Mouse (Mus musculus) forebrain, embryonic 10.5 days (tissue): ENCODE data around the gene Cdc6. TPM values are rescaled to one million over a fixed set of nuclear protein-coding genes. Genes with fewer than 3 reads are reported as not detected.

ENCODE experiments used
- DNase-seq: peaks from one replicate; pipeline ENCODE4 v3.0.0-alpha.2; 2017; ENCODE audit warnings: low spot score; ENCODE audit errors: extremely low spot score
- H3K27ac ChIP-seq: fragments of 300-500 bp; sonication (generic); 2 replicates; pipeline ENCODE4 v1.5.1; 2016; ENCODE audit warnings: mild to moderate bottlenecking
- H3K27me3 ChIP-seq: fragments of 300-500 bp; sonication (generic); 2 replicates; pipeline ENCODE4 v1.6.1; 2016; ENCODE audit warnings: mild to moderate bottlenecking; ENCODE audit not compliant: poor library complexity, severe bottlenecking
- H3K36me3 ChIP-seq: fragments of 300-500 bp; sonication (generic); replicated peaks from 2 replicates; pipeline ENCODE4 v1.6.1; 2016; ENCODE audit warnings: mild to moderate bottlenecking, moderate library complexity
- H3K4me1 ChIP-seq: fragments of 300-500 bp; sonication (generic); 2 replicates; pipeline ENCODE4 v1.6.1; 2016
- H3K4me3 ChIP-seq: fragments of 300-500 bp; sonication (generic); 2 replicates; pipeline ENCODE4 v1.5.1; 2016; ENCODE audit warnings: mild to moderate bottlenecking, moderate library complexity
- H3K9me3 ChIP-seq: fragments of 300-500 bp; sonication (generic); 2 replicates; pipeline ENCODE4 v1.6.1; 2016; ENCODE audit warnings: mild to moderate bottlenecking, moderate library complexity
- WGBS: fragments of 180-500 bp; shearing (Covaris S2); methylation state at CpG from one replicate; pipeline ENCODE4 v1.1.7; 2016; 5-methylcytosine and 5-hydroxymethylcytosine counted together
- polyA plus RNA-seq: library from polyadenylated mRNA; unstranded; fragments of >200 nt; fragmentation: Nextera tagmentation; extraction: Ambion mirVana; gene quantifications from 2 replicates; pipeline ENCODE4 v1.2.1, GENCODE M21; 2016

Gene Cdc6
- polyA plus RNA-seq, 1 experiment from 2014 or later: 68.7 TPM

DNA sequence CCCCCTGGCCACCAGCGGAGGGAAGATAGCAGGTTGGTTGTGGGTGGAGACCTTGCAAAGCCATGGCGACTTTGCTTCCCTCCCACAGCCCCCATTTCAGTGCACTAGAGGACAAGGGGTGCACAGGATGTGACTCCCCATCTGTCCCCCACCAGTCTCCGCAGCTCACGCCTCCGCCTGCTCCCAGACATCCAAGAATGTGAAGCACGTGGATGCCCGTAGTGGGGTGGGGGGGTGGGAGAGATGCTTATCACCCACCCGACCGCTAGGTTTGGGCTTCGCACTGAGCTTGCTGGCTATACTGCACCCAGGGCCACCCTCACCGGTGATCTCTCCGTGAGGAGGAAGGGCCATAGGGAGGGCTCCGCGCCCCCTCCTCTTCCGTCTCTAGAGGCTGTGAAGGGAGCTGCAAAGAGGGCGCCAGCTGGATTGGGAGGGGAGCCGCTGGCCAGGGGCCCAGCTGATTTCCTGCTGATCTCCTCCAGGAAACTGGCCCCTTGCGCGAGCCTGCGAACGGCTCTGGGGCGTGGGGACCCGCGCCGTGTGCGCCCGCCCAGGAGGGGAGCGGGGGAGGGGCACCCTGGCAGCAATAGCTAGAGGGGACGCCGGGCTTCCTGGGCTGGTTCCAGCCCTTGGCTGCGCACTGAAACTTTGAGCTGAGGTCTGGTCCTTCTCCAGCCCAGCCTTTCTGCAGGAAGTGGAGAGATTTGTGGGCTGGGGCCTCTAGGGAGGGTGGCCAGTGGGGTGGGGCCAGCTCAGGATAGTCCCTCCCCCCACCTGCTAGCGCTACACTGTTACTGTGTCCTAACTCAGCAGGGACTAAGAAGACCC lies 55.8 kb downstream of the Cdc6 start:
- Histone ChIP-seq H3K27me3 (peaks cover 57% of the 10 kb centered on the region), H3K36me3 (peaks cover 18% of the 10 kb centered on the region), H3K4me3 (peak overlapping the region; percentile 80), H3K9me3 (no peaks in the 10 kb centered on the region), H3K4me1 (peaks cover 98% of the 10 kb centered on the region), H3K27ac (peak overlapping the region; percentile 84)
- DNase-seq: no peak
- under 1% methylated on average over 32 of the region's 32 CpGs for WGBS

DNA sequence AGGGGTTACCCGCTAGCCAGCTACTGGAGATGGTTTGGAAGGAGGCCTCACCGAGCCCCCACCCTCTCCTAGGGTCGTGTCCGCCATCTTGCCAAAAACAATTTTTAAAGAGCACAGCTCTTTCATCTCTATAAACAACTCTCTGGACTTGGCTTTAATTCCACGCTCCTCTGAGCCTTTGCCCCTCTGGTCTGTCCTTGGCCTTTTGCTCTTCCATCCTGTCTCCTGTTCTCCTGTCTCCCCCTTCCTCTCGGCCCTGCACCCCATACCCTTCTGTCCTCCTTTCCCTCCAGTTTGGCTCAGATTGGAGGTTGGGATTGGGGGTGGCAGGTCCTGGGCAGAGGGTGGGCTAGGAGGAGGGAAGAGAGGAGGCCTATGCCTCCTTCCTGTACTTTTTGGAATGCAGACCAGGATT lies 56.6 kb downstream of the Cdc6 start:
- 15% methylated on average over 6 of the region's 6 CpGs for WGBS
- no peak for DNase-seq
- Histone ChIP-seq H3K4me1 (peaks cover 100% of the 10 kb centered on the region), H3K36me3 (peaks cover 18% of the 10 kb centered on the region), H3K27ac (peak overlapping the region; percentile 84), H3K9me3 (no peaks in the 10 kb centered on the region), H3K4me3 (peak overlapping the region; percentile 80), H3K27me3 (peaks cover 57% of the 10 kb centered on the region)

DNA sequence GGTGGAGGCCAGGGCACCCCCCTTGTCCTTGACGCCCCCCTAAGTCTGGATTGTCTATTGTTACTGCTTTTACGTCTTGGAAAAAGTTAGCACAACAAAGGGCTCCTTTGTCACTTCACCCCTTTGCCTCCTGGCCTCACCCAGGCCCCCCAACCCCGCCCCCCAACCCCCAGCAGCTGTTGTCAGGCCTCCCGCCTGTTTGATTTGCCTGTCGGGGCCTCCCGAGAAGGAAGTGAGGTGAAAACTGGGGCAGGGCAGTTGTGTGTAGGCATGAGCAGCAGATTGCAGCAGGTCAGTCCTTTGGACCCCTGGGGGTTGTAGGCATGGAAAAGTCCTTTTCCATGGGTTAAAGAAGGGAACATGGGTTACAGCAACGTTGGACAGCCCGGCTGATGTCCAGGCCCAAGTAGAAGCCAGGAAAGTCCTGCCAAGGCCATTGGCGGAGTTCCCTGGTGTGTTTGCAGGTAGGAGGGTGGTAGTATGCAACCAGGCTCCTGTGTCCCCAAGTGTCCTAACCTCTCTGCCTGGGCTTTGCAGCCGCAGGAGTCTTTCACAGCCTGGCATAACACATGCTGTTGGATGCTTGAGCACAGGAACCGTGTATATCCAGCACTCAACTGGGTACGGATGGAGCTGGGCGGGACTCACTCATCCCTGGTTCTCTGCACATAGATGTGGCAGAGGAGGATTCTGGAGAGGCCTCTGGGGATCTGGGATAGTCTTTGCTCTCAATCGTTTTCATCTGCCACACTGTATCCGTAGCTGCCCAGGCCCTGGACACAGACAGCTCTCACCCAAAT lies 57.2 kb downstream of the Cdc6 start:
- DNase-seq: no peak
- peaks cover 57% of the 10 kb centered on the region for H3K27me3 ChIP-seq
- peak overlapping the region; percentile 84 for H3K27ac ChIP-seq
- H3K36me3 ChIP-seq: peaks cover 22% of the 10 kb centered on the region
- H3K9me3 ChIP-seq: no peaks in the 10 kb centered on the region
- H3K4me1 ChIP-seq: peaks cover 100% of the 10 kb centered on the region
- 16% methylated on average over 15 of the region's 15 CpGs for WGBS
- H3K4me3 ChIP-seq: peak overlapping the region; percentile 80

DNA sequence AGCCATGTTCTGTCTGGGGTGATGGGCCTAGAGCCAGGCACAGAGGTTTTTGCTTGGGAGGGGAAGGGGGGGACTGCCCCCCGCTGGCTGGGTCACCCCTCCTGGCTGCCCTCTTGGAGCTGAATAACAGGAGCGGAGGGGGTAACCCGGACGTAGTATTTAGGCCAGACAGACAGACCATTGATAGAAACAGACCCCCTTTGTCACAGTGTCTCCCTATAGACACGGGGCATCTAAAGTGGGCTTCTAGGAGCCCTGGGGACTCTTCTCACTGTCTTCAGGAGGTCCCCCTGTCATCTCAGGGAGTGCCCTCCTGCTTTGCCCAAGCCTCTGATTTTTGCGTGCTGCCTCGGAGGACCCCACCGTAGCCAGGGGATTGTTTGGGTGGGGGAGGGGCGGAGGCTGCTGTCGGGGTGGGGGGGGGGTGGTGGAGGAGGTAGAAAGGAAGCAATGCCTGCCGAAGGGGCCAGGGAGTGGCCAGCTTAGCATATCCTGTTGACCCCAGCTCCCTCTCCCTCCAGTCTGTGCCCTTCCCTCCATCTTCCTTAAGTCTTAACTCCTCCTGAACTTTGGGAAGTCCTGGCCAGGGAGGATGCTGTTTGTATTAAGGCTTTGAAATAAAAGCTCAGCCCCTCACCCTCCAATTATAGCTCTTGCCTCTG lies 57.9 kb downstream of the Cdc6 start:
- H3K4me3 ChIP-seq: peak overlapping the region; percentile 80
- 4% methylated on average over 11 of the region's 11 CpGs for WGBS
- H3K27ac ChIP-seq: peak overlapping the region; percentile 84
- H3K4me1 ChIP-seq: peaks cover 100% of the 10 kb centered on the region
- H3K9me3 ChIP-seq: no peaks in the 10 kb centered on the region
- peaks cover 63% of the 10 kb centered on the region for H3K27me3 ChIP-seq
- peaks cover 29% of the 10 kb centered on the region for H3K36me3 ChIP-seq
- no peak for DNase-seq

DNA sequence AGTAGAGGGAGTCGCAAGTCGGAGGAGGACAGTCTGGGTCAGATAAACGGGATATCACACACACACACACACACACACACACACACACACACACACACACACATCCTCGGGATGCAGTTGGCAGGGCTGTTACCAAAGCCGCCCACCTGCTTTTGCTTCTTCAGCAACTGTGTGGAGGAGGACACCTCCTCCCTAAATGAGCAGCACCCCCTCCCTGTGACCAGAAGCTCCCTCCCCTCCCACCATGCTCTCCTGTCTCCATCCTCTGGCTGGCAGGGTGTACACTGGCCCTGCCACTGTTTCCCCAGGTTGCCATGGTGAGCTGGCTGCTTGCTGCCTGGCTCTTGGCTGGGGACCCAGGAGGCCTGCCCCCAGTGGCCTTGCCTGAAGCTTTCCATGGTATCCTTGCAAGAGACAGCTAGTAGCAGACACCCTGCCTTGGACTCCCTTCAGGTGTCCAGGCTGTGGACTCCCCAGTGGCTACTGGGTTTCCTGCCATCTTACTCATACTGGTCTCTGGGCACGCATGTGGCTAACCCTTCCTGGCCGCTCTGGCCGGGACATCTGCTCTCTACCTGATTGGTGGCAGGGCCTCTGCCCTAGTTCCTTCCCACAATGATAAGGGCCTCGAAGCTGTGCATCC lies 59.0 kb downstream of the Cdc6 start:
- peak overlapping the region; percentile 80 for H3K4me3 ChIP-seq
- H3K4me1 ChIP-seq: peaks cover 100% of the 10 kb centered on the region
- H3K27ac ChIP-seq: peak overlapping the region; percentile 84
- H3K36me3 ChIP-seq: peaks cover 40% of the 10 kb centered on the region
- peaks cover 57% of the 10 kb centered on the region for H3K27me3 ChIP-seq
- no peak for DNase-seq
- no peaks in the 10 kb centered on the region for H3K9me3 ChIP-seq
- WGBS: 44% methylated on average over 9 of the region's 9 CpGs

DNA sequence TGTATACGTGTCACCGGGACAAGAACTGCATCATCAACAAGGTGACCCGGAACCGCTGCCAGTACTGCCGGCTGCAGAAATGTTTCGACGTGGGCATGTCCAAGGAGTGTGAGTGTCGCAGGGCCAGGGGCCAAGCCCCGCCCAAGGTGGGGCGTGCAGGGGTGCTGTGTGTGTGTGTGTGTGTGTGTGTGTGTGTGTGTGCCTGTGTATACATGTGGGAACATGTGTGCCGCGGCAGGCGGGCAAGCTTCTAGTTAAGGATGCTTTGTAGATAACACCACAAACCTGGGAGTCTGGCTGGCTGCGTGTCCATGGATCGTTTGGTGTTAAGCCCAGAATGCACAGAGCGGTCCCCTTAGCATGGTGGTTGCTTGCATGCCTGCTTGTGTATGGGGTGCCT lies 60.5 kb downstream of the Cdc6 start:
- peaks cover 86% of the 10 kb centered on the region for H3K4me1 ChIP-seq
- H3K27me3 ChIP-seq: peaks cover 42% of the 10 kb centered on the region
- peaks cover 55% of the 10 kb centered on the region for H3K36me3 ChIP-seq
- no peak for DNase-seq
- peak overlapping the region; percentile 84 for H3K27ac ChIP-seq
- H3K4me3 ChIP-seq: peak overlapping the region; percentile 41; the same call in 1 of the 2 replicates
- 86% methylated on average over 16 of the region's 16 CpGs for WGBS
- H3K9me3 ChIP-seq: no peaks in the 10 kb centered on the region

DNA sequence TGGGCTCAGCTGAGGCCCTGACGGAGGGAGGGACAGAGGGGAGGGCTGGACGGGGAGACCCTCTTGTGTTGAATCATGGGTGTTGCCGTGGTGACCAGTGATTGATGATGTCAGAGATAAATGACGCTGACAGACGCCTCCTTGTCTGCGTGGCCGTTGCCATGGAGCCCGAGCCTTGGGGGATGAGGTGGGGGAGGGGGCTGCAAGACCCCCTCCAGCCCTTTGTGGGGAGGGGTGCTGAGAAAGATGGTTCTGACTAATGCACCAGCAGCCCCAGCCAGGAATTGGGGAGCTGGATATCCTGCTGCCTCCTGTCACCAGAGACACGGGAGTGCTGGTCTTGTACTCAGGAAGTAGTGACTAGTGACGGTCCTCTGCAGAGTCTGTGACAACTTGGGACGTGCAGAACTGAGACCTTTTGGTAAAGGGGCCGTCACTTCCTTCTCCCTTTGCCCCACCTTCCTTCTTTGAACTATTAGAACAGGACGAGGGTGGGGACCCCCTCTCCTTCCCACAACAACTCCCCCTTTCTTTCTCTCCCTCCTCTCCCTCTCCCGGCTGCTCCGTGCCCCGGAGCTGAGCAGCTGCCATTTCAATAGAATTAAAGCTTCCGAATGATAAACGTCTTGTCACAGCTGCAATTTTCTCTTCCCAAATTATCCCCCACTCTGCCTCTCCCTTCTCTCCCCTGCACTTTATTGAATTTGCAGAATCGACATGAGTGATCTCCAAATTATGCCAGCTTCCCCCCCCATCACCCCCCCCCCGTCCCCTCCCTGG lies 61.3 kb downstream of the Cdc6 start:
- Histone ChIP-seq H3K9me3 (no peaks in the 10 kb centered on the region), H3K27ac (peak overlapping the region; percentile 84), H3K36me3 (peaks cover 63% of the 10 kb centered on the region), H3K4me3 (peak overlapping the region; percentile 41), H3K4me1 (peaks cover 77% of the 10 kb centered on the region), H3K27me3 (peaks cover 34% of the 10 kb centered on the region)
- peak; percentile 73 for DNase-seq
- 8% methylated on average over 20 of the region's 20 CpGs for WGBS

DNA sequence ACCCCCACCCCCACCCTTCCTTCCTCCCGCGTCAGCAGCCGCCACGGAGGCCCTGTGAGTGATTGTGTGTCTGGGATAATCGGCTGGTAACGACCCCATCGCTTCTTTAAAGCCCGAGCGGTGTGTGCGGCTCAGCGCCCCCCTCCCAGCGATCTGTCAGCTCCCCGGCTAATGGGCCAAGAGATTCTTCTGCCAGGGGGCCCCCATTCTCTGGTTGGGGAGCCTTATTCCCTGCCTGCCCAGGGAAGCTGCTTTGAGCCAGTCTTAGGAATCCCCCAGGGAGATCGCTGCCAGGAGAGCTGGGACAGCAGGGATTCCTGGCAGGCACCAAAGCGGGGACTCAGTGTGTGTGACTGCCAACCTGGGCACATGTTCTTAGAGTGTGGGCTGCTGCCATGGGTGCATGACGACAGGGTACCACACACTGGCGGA lies 61.9 kb downstream of the Cdc6 start:
- peak; percentile 45 for DNase-seq
- Histone ChIP-seq H3K27me3 (peaks cover 29% of the 10 kb centered on the region), H3K36me3 (peaks cover 69% of the 10 kb centered on the region), H3K4me3 (peak overlapping the region; percentile 41), H3K9me3 (no peaks in the 10 kb centered on the region), H3K4me1 (peaks cover 71% of the 10 kb centered on the region), H3K27ac (peak overlapping the region; percentile 84)
- 20% methylated on average over 16 of the region's 17 CpGs for WGBS

DNA sequence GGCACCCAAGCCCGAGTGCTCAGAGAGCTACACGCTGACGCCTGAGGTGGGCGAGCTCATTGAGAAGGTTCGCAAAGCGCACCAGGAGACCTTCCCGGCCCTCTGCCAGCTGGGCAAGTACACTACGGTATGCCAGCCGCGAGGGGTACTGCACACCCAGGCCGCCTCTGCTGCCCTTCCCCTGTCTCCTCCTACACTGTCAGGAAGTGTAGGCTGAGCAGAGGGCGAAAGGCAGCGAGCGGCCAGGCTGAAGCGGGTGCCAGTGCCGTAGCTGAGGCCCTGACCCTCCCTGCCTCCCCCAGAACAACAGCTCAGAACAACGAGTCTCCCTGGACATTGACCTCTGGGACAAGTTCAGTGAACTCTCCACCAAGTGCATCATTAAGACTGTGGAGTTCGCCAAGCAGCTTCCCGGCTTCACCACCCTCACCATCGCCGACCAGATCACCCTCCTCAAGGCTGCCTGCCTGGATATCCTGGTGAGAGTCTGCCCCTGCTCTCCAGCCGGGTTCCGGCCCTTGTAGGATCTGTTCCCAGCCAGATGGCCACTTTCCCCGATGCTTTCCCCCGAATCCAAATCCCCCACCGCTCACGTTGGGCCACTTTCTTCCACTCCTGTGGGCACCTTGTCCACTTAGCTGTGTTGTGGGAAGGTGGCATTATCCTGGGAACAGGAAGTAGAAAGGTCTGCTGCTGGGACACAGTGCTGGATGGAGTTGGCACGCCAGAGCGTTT lies 62.8 kb downstream of the Cdc6 start:
- 83% methylated on average over 29 of the region's 29 CpGs for WGBS
- H3K4me3 ChIP-seq: peak overlapping the region; percentile 41; the same call in 1 of the 2 replicates
- no peaks in the 10 kb centered on the region for H3K9me3 ChIP-seq
- peaks cover 63% of the 10 kb centered on the region for H3K4me1 ChIP-seq
- H3K27ac ChIP-seq: peak overlapping the region; percentile 84
- DNase-seq: no peak
- H3K27me3 ChIP-seq: peaks cover 24% of the 10 kb centered on the region
- peaks cover 76% of the 10 kb centered on the region for H3K36me3 ChIP-seq

DNA sequence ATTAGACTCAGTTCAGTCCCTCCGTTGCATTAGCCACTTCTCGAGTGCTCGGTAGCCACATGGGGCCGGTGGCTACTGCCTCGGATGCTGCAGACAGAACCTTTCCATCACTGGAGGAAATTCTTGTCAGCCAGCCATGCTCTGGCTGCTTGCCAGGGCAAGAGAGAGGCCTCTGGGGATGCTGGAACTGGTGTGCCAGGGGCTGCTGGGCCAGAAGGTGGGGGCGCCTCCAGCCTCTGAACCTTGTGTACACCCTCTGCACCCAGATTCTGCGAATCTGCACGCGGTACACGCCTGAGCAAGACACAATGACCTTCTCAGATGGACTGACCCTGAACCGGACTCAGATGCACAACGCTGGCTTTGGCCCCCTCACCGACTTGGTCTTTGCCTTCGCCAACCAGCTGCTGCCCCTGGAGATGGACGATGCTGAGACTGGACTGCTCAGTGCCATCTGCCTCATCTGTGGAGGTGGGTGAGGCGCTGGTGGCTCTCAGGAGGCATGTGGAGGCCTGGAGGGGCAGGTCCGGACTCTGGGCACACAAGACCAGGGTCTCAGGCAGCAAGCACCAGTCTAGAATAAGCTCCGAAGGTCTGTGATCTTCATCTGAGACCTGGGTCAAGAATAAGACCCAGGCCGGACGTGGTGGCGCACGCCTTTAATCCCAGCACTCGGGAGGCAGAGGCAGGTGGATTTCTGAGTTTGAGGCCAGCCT lies 63.9 kb downstream of the Cdc6 start:
- no peaks in the 10 kb centered on the region for H3K9me3 ChIP-seq
- H3K27ac ChIP-seq: peak overlapping the region; percentile 84
- DNase-seq: no peak
- no peak overlapping the region for H3K4me3 ChIP-seq
- peaks cover 23% of the 10 kb centered on the region for H3K27me3 ChIP-seq
- H3K4me1 ChIP-seq: peaks cover 52% of the 10 kb centered on the region
- WGBS: 91% methylated on average over 23 of the region's 23 CpGs
- H3K36me3 ChIP-seq: peaks cover 76% of the 10 kb centered on the region

DNA sequence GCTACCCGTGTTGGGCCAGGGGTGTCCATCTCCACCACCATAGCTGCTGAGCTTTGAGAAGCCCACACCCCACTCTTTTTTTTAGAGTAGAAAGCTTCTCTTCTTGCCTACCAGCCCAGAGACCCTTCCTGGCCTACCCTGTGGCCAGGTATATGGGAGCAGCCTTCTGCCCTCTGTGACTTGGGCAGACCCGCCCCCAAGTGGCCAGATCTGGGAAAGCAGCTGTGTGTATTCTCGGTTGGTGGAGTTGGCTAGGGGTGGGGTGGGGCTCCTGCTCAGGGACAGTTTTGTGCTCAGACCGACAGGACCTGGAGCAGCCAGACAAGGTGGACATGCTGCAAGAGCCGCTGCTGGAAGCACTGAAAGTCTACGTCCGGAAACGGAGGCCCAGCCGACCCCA lies 64.6 kb downstream of the Cdc6 start:
- Histone ChIP-seq H3K27ac (no peak overlapping the region), H3K4me1 (peaks cover 44% of the 10 kb centered on the region), H3K4me3 (no peak overlapping the region), H3K9me3 (no peaks in the 10 kb centered on the region), H3K36me3 (peaks cover 68% of the 10 kb centered on the region), H3K27me3 (peaks cover 15% of the 10 kb centered on the region)
- DNase-seq: peak; percentile 77
- WGBS: 52% methylated on average over 9 of the region's 9 CpGs
